Mouse (Mus musculus) T-cell, adult 2 months (primary cell): ENCODE measurements at regions not wholly inside any gene's neighbourhood (a gene's known extent, or its start where the extent isn't known, plus 50 kb on each side); places are given as distances from the start of the nearest gene placed in this dataset.

ENCODE experiments used
- DNase-seq: peaks from one replicate; pipeline ENCODE4 v3.0.0; 2022; ENCODE audit warnings: low spot score

DNA sequence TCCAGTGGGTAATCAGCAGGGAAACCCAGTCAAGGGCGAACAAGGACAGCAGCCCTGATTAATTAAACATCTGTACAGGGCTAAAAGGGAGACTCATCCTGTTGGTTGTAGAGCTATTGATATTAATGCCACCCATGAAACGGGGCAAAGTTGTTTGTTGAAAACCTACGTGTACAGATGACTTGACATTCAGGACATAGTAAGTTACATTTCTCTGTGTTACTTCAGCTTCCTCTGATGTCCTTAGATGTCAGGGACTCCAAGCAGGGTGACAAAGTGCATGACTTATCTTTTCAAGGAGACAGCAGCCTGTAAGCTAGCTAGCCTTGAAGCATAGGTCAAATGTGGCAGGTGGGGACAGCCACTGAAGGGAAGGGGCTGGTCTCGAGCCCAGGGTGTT lies 390.5 kb downstream of the Ccdc171 start:
- no peak for DNase-seq

DNA sequence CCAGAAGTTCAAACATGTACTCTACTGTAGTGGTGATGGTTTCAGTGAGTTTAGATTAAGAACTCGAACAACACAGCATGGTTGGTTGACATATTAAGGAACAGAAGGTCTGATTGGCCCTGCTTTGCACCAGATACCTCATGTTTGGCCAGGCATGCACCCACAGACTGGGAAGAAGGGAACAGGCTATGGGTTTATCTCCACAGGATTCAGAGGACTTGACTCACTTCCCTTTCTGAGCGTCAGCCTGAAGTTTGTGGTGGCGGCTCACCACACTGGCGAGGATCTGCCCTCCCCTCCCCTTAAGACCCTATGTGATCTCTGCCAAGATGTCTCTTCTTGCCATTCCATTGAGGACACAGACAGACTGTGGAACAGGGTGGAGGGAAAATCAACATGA lies 391.7 kb downstream of the Ccdc171 start:
- DNase-seq = no peak

DNA sequence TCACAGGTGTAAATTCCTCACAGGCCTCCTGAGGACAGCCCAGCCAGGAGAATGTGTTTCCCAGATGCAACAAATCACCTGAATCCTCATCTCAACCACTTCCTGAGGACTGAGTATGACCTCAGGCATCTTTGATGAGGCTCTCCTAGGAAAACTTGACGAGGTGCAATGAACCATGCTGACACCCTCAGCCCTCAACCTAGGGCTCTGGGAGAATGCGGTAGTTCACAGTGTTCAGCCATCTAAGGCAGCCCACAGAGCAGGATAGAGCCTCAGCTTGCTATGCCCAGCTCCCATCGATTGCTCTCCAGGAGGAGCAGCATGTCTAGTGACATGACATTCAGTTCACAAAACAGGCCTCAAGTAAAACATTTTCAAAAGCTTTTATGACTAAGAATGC lies 392.7 kb downstream of the Ccdc171 start:
- no peak for DNase-seq

DNA sequence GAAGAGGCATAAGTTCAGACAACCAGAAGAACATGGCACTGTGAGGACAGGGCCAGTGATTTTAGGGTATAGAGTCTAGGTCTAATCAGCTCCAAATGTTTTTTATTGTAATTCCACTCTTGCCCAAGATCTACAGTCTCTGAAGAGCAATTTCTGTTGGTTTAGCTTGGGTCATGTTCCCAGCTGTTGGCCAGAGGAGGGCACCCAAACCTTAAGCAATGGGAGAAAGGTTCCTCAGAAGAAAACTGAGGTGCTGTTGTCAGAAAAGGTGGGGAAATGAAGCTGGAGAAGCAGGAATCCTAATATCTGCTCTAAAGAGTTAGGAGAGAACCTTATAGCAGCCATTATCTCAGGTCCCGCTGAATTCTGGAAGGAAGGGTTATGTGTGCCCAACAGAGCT lies 393.7 kb downstream of the Ccdc171 start:
- DNase-seq = no peak

DNA sequence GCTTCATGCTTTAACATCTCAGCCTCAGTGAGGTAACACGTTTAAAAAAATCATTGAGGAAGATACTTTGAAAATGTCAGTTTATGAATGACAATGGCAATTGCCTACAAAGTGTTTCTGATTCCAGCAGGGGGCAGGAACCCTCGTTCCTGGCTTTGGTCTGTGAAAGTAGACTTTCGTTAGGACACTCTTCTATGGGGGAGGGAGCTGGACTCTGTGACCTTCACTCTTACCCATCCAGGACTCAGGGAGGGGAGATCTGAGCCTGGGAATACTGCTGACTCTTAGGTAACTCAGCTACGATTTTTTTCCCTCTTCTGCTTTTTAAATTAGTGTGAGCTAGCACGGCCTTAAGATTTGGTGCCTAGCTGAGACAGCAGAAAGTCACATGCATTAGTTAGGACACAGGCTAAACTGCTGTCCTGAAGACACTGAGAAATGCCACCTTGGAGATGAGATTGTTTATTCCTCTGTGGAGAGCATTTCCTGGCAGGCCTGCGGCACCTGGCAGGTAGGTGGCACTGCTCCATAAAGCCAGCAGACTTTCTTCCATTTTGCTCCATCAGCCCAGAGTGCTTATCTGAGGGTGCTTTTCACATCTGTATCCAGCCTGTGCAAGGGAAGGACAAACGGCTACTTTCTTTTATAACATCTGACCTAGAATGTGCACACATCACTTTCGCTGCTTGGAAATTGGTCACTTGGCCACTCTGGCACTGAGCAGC lies 399.9 kb downstream of the Ccdc171 start:
- no peak for DNase-seq

DNA sequence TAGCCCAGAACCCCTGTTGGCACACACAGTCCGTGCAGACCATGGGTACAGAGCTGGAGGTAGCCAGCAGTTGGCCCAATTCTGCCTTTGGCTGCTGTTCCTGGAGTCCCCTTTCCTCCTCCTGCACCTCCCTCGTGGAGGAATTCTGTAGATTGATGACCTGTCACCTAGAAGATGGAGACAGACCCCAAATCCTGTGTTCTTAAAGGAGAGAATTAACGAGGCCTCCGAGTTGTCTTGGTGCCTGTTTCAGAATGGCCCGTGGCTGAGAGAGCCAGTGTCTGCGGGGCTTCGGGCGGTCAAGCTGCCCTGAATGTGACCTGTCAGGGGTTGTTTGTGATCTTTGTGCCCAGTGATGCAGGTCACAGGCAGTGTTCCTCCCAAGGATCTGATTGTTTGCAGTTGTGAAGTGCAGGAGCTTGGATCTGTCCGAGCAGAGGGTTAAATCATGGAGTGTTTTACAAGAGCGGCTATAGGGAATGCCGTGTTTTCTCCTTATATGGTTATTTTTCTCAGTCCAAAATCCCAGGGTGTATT lies 400.9 kb downstream of the Ccdc171 start:
- DNase-seq = no peak

DNA sequence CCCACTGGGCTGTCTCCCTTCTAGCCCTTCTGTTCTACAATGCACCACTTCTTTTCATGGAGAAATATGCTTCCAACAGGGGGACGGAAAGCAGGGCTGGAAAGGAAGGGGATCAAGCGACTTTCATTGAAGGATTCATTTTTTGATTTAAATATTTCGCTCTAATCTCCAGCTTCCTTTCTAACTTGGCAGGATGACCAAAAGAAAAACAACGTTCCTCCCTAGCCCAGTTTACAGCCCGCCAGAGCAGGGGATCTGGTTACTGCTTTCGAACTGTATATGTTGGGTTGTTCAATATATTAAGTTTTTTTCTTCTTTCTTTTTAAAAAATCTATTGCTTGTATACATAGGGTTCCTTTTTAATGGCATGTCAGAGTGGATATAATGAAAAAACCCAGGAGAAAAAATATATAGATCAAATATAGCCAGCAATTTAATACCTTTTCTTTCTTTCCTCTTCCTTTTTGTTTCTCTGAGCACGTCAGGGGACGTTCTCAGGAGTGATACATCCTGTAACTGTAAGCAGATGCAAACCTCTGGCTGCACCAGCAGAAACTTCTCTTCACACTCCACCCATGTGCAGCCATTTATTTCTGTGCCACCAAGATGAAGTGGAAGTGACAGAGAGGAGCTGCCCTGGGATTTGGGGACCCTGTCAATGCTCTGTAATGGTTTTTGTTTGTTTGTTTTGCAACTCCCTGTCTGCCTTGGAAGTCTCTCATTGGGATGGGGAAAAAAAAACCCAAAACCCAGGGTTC lies 406.7 kb downstream of the Ccdc171 start:
- DNase-seq = no peak

DNA sequence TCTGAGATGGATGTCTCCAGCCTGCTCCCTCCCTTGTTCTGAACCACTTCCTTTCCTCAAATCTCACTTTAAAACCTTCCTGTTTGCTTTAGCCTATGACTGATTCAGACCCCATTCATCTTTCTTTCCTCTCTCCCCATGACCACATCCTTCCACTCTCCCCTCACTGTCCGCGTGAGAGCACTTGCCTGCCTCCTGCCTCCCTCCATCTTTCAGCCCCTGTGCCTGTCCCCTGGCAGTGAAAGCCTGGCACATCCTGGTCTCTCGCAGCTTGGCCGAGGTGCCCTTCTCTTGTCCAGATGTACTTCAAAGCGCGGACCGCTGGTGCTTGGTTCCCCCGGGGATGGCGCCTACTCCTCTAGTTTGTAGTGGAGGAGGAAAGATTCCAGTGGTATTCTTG lies 416.3 kb downstream of the Ccdc171 start:
- DNase-seq = peak; percentile 12

DNA sequence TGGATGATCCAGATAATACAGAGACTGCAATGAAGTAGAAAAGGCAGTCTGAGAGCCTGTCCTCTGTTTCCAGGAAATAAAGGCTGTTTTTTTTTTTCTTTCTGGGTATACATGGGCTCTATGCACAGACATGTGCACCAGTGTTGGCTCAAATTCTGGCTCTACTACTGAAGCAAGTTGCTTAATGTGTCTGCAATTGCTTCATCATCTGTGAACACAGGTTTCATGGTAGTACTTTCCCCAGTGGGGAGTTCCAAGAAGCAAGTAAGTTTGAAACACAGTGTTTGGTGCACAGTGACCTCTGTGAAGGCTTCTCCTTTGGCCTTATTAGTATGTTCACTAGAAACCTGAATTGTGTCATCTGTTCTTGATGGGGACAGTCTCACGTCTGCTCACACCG lies 424.3 kb downstream of the Ccdc171 start:
- no peak for DNase-seq

DNA sequence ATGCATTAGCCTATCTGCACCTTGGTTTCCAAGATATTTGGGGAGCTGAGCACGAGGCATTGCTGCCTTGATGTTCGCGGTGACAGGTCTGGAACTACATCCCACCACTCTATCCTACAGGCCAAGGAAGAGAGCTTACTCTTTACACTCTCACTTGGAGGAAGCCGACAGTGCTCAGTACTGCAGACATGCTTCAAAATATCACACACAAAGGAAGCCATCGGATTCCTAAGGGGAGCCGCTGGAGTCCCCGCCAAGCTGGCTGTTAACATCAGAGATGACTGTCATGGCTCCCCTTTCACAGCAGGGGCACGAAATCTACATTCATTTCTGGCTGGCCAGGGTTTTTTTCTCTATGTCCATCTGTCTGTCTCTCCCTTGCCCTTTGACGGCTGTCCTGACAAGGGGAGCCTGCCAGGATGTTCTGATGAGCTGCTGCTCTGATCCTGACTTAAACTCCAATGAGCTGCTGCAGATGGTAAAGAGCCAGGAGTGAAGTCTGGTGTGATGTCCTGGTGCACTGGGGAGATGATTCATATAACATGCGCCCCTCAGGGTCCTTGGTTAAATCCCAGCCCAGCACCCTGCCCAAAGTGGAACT lies 425.6 kb downstream of the Ccdc171 start:
- DNase-seq = no peak

DNA sequence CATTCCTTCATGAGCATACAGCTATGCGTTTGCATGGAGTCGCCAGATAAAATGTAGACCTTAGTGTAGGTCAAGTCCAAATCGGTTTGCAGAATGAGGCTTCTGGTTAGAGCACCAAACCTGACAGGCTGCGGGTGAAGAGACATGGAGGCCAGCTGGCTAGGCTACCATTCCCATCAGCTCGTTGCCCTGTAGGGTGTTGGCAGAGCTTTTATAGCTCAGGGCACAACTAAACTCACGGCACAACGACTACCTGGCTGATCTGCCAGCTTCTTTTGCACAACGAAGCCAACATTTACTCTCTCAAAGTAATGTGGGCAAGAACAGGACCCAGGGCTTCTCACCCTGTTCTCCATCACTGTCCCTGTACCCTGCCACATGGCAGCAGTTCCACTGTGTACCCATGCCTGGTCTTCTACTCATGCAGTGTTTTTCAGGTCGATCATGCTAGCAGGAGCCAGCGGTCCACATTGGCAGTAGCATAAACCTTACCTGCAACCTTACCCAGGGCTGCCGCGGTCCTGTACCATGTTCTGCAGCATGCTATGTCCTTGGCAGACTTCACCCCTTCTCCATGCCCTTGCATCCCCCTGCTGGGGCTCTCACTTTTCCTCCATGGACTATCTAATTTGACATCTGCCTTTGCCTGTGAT lies 431.0 kb downstream of the Ccdc171 start:
- no peak for DNase-seq

DNA sequence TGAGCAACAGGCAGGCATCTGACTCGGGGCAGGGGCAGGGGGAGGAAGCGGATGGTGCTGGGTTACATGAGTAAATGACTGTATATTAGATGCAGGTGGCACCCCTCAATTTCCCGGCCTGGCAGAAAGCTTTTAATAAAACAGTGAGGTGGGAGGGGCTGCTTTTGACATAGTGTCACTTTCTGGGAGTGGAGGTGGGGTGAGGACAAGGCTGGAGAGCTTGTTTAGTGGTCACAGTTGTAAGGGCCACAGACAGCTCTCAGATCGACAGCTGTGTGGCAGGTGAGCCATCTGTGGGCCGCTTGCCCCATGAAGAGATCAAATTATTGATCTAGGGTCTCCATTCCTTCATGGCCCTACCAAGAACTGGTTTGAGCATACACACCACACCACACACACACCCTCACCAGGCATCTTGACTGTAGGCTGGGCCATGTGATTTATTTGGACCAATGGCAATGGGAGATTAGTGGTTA lies 431.9 kb downstream of the Ccdc171 start:
- DNase-seq = no peak

DNA sequence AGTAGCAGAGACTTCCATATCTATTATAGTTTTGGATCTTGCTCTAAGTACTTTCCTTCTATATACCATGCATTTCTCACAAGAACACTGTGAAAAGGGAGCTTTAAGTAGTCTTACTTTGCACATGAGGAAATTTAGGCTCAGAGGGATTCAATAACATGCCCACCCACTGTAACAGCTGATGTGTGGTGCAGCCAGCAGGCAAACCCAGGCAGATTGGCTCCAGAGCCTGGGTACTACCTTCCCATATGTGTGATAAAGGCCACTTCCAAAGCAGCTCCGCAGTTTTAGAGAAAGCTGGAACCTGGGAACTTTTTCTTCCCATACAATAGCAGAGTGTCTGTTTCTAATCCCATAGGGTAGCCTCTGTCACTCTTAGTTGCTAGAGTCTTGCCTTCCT lies 441.6 kb downstream of the Ccdc171 start:
- DNase-seq = no peak

DNA sequence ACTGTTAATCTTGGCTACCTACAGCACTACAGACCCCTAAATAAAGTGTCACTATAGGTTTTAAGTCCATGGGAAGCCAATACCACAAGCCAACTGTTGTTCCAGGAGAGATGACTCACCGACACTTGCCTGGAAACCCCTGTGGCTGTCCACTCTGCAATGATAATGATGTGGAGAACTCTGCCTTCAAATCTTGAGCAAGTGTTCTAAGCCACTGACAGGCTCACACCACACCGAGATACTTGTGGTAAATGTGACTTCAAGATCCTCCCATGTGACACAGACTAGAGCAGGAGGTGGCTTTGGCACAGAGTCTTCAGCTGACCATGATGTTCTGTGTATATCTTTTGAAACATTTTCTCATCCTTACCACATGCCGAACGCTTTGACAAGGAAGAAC lies 447.8 kb downstream of the Ccdc171 start:
- no peak for DNase-seq

DNA sequence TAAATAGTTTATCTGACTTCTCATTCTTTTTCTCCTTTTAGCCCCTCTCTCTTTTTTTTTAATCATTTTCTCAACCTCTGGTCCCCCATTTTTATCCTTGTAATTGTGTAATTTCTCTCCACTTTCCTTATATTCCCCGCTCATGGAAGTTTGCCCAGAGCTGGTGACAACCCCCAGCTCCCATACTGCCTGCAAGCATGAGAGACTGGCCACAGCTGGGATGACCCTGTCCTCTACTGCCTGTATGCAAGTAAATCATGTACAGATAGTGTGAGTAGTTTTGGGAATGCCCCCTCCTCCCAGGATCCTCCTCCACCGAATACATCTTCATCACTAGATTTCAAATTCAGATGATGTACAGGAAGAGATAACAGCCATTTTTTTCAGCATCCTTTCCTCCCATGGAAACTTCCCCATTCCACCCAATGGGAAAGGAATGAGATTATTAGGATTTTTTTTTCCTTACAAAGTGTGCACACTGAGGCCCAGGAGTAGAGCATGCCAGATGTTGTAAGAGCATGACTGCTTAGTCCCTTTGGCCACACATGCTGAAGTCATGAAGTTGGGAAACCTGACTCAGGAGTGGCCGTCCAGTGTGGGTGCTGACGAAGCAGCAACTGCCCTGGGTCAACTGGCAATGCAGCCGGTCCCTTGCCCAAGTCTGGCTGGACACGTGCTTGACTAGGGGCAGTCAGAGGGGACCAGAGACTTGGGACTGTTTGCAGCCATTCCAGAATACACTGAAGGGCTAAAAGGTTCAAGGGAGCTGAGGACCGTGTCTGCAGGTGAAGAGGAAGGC lies 449.1 kb downstream of the Ccdc171 start:
- DNase-seq = no peak

DNA sequence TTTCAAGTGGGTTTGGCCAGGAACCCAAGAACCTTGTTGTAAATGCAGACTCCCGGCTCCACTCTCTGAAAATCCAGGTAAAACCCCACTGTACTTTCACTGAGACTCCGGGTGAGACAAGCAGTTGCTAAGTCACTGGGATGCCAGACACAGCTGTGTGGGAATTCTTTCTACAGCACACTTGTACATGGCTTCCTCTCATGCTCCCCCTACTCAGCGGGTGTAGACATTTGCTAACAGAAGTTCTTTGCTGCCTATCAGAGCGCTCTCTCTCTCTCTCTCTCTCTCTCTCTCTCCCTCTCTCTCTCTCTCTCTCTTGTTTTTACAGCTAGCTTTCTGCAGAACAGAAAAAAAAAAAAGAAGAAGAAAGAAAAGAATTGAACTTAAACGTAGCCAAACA lies 450.2 kb downstream of the Ccdc171 start:
- DNase-seq = no peak

DNA sequence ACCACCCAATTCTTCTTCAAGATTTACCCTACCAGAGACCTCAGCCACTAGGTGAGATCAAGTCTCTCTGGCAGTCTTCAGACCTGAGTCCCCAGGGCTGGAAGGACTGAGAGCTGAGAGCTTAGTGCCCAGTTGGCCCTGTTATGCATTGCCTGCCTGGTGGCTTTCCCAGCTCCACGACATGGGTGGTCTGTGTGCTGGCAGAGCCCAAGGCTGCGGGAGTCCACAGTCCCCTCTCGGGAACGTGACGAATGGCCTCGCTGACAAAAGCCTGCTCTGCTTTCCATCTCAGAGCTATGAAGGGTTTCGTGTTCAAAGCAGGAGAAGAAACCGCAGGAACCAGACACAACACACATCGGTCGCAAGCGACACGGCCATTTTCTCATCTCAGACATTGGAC lies 450.7 kb downstream of the Ccdc171 start:
- no peak for DNase-seq

DNA sequence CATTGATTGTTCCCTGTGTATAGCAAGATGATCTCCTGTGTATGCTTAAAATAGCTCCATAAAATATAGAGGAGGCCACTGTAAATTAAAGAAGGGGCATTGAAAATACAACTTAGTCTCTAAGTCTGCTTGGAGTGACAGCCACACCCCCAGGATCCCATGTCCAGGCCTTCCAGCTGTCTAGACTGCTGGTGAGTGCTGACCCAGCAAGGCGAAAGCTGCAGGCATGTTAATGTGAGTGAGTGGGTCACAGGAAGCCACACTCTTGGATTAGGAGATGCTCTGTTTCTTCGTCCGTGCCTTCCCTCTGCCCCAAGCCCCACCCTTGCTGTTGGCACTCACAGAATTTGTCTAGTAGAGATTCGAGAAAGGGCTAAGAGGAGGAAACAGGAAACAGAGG lies 453.7 kb downstream of the Ccdc171 start:
- no peak for DNase-seq

DNA sequence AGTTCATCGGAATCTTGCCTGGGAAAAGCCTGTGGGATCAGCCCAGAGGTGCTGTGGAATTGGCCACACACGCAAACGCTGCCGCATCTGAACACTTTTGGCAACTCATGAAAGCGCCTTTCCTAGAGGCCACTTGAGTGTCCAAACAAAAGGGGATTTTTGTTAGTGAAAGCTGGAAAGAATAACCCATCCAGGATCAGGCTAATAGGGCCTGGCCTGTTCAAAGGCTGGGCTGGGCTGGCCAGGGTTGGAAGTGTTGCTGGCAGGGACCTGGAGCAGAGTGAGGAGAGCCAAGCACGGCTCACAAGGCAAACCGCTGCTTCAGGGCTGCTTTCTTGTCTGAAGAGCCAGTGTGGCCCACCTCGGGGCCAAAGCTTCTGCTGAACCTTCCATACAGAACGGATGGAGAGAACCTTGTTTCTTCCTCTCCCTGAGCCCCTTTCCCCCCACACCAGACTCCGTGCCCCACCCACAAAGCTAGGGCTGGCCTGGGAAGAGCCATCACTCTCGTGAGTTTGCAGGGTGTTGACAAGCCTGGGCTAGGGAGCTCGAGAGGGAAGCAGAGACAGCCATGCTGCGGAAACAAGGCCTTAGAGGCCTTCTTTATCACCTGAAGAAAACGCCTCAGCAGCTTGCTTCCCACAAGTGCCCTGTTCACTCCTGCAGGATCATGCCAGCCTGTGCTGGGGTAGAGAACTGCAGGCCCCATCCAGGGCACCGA lies 459.5 kb downstream of the Ccdc171 start:
- DNase-seq = no peak

DNA sequence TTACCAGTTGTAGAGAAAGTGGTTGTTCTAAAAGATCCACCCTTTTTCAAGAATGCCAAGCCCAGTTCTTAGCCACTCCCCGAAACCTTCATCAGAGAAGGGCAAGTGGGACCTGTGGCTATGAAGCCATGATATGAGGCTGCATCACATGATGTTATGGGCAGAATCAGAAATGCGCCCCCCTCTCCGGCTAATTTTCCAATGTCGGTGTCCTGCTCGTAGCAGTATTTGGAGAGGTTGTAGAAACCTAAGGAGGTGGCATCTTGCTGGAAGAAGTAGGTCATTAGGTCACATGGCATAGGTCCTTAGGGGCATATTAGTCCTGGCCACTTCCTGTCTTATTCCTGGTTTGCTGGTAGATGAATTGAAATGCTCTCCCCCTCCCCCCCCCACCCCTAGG lies 460.1 kb downstream of the Ccdc171 start:
- DNase-seq = no peak
